Mouse (Mus musculus) cerebellum, adult 9-11 months (tissue): ENCODE data around the gene Fap.

Experiments used
- DNase-seq: peaks from one replicate; pipeline ENCODE4 v3.0.0; 2022

Gene Fap

DNA sequence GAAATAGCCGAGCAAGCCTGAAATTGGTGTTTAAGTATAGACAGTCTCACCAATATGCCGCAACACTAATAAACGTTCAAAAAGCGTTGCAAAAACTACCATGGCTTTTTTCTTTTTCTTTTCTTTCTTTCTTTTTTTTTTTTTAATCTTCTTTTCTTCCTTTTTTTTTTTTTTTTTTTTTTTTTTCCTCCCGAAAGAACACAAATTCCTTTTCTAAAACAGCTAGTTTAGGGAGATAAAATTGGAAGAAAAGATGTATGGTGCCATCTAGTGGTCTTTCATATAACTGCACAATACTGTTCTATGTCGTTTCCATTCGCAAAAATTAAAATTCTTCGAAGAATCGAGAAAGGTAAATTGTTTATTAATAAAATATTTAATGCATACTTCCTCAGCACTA lies 115.8 kb downstream of the Fap start:
- DNase-seq, result no peak

GRCm38 (mm10) chr2:62454991-62455390 lies 118.9 kb downstream of the Fap start:
- DNase-seq, result no peak

DNA sequence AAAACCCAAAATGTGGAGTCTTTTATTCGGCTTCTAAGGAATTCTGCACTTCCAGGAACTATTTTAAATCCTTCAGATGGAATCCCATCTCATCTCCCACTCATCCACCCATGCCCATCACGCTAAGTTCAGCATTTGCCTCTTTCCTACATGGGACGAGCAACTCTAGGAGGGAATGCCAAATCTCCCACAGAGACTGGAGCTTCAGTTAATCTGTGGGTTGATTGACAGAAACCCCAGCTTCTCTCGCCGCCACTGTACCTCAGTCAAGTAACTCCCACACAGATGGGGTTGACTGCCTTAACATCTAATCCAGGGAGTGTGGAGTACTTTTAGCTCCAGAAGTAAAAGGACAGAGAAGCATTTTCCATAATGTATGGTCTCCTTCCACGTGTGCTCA lies 119.8 kb downstream of the Fap start:
- no peak for DNase-seq
